Mouse (Mus musculus) limb, embryonic 15.5 days (tissue): Measurements from ENCODE around the gene Clybl. TPM values are rescaled to one million over a fixed set of nuclear protein-coding genes. Genes with fewer than 3 reads are reported as not detected.

Source experiments
- ATAC-seq: fragments of 200-750 bp; cut with Nextera tagmentation; 2 replicates; pipeline ENCODE4 v1.8.0; 2017; ENCODE audit warnings: low read depth, moderate TSS enrichment; ENCODE audit not compliant: insufficient number of reproducible peaks, low FRiP score, low TSS enrichment
- H3K27ac ChIP-seq: fragments of 300-500 bp; sonication (generic); 2 replicates; pipeline ENCODE4 v1.5.1; 2015; ENCODE audit warnings: moderate library complexity, mild to moderate bottlenecking, inconsistent platforms
- H3K27me3 ChIP-seq: fragments of 300-500 bp; sonication (generic); 2 replicates; pipeline ENCODE4 v1.6.1; 2015; ENCODE audit warnings: inconsistent platforms
- H3K36me3 ChIP-seq: fragments of 300-500 bp; sonication (generic); 2 replicates; pipeline ENCODE4 v1.6.1; 2015; ENCODE audit warnings: inconsistent platforms
- H3K4me1 ChIP-seq: fragments of 300-500 bp; sonication (generic); 2 replicates; pipeline ENCODE4 v1.6.1; 2015; ENCODE audit warnings: inconsistent platforms
- H3K4me2 ChIP-seq: fragments of 300-500 bp; sonication (generic); 2 replicates; pipeline ENCODE4 v1.6.1; 2015; ENCODE audit warnings: mild to moderate bottlenecking, inconsistent platforms
- H3K4me3 ChIP-seq: fragments of 300-500 bp; sonication (generic); 2 replicates; pipeline ENCODE4 v1.5.1; 2015; ENCODE audit warnings: mild to moderate bottlenecking, inconsistent platforms
- H3K9ac ChIP-seq: fragments of 300-500 bp; sonication (generic); 2 replicates; pipeline ENCODE4 v1.6.1; 2015; ENCODE audit warnings: inconsistent platforms
- H3K9me3 ChIP-seq: fragments of 300-500 bp; sonication (generic); 2 replicates; pipeline ENCODE4 v1.6.1; 2016; ENCODE audit warnings: inconsistent platforms
- WGBS: fragments of 180-500 bp; shearing (Covaris S2); methylation state at CpG from one replicate; pipeline ENCODE4 v1.1.7; 2015; 5-methylcytosine and 5-hydroxymethylcytosine counted together
- polyA plus RNA-seq: library from polyadenylated mRNA; unstranded; fragments of >200 nt; fragmentation: Nextera tagmentation; extraction: Ambion mirVana; gene quantifications from 2 replicates; pipeline ENCODE4 v1.2.1, GENCODE M21; 2015

Clybl gene
- polyA plus RNA-seq, 1 experiment from 2014 or later, result 19.0 TPM

DNA sequence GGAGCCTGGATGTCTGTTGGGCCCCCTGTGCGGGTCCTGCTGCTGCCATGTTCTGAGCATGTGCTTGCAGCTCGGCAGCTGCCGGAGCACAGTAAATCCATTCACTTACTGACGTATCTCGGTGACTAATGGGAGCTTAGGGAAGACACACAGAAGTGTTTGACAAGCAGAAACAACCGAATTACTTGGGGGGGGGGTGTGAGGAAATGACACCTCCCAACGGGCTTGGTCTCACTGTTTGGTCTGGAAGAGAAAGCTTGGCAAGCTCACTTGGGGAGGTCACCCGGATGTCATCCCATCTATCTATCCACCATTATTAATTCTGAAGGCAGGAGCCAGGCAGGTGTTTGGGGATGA is 245.7 kb downstream of the Clybl start:
- H3K9ac ChIP-seq, result no peak overlapping the region
- no peak overlapping the region for H3K4me3 ChIP-seq
- no peak overlapping the region for H3K27ac ChIP-seq
- H3K9me3 ChIP-seq, result no peaks in the 10 kb centered on the region
- peaks cover 5% of the 10 kb centered on the region; the same call in 1 of the 2 replicates for H3K27me3 ChIP-seq
- no peak overlapping the region for H3K4me2 ChIP-seq
- 0 out of 2 replicates have a peak, but pooled peaks cover 3% of the 10 kb centered on the region for H3K4me1 ChIP-seq
- 42% methylated on average over 8 of the region's 8 CpGs for WGBS
- no peaks in the 10 kb centered on the region for H3K36me3 ChIP-seq
- no peak for ATAC-seq

DNA sequence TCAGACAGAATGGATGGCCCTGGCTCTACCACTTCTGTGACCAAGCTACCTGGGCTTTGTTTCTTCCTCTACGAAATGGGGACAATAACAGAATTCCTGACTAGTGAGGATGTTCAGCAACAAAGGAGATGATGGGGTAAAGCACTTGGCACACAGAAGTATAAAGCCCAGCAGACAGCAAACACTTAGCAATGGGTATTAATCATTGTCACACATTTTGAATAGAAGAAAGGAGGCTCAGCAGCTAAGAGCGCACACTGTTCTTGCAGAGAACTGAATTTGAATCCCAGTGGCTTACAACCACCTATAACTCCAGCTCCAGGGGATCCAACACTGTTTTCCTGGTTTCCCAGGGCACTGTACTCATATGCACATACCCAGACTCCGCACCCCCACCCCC is 246.2 kb downstream of the Clybl start:
- Histone ChIP-seq H3K9me3 (no peaks in the 10 kb centered on the region), H3K4me3 (no peak overlapping the region), H3K4me1 (0 out of 2 replicates have a peak, but pooled peaks cover 3% of the 10 kb centered on the region), H3K36me3 (no peaks in the 10 kb centered on the region), H3K27ac (no peak overlapping the region), H3K4me2 (no peak overlapping the region), H3K9ac (no peak overlapping the region), H3K27me3 (peaks cover 5% of the 10 kb centered on the region; the same call in 1 of the 2 replicates)
- ATAC-seq, result no peak
- WGBS, result 89% methylated on average over 3 of the region's 3 CpGs

DNA sequence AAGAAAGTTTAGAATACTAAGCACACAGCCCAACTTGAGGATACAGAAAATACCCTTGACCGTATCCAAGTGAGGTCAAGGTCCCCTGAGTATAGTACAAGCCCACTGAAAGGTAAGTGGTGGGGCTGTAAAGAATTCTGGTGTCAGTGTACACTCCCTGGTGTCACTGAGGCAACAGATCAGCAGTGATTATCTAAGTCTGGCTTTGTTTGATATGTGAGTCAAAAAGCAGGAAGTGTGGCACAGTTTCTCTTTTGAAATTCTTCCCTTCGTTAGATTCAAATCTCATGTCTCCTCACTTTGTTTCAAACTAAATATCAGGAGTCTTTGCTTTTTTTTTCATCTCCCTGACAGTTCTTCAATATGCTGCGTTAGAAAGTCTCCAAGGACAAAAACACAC is 251.1 kb downstream of the Clybl start:
- Histone ChIP-seq H3K9me3 (no peaks in the 10 kb centered on the region), H3K27ac (no peak overlapping the region), H3K4me3 (no peak overlapping the region), H3K27me3 (peaks cover 9% of the 10 kb centered on the region; the same call in 1 of the 2 replicates), H3K36me3 (no peaks in the 10 kb centered on the region), H3K4me2 (no peak overlapping the region), H3K4me1 (no peaks in the 10 kb centered on the region), H3K9ac (no peak overlapping the region)
- WGBS, result 74% methylated on average over 3 of the region's 3 CpGs
- no peak for ATAC-seq

DNA sequence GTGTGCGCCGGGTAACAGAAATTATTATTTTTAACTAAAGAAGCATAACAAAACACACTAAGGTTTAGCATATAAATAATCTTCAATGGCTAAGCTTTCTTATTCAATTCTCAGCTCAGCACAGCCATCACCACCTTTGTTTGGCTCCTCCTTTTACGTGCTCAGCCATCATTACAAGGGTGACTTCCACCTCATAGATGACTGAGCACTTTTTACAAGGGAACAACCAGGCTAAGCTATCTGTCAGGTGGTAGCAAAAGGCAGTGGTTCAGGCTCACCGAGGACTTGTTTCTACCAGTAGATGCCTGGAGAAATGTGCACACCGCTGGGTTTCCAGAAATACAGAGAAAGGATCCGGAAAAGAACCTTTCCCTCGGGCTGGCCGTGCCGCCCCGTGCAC is 252.5 kb downstream of the Clybl start:
- peaks cover 9% of the 10 kb centered on the region; the same call in 1 of the 2 replicates for H3K27me3 ChIP-seq
- no peak overlapping the region for H3K9ac ChIP-seq
- H3K4me3 ChIP-seq, result no peak overlapping the region
- no peaks in the 10 kb centered on the region for H3K4me1 ChIP-seq
- H3K4me2 ChIP-seq, result no peak overlapping the region
- H3K36me3 ChIP-seq, result no peaks in the 10 kb centered on the region
- WGBS, result 79% methylated on average over 10 of the region's 10 CpGs
- H3K27ac ChIP-seq, result no peak overlapping the region
- ATAC-seq, result no peak
- no peaks in the 10 kb centered on the region for H3K9me3 ChIP-seq

DNA sequence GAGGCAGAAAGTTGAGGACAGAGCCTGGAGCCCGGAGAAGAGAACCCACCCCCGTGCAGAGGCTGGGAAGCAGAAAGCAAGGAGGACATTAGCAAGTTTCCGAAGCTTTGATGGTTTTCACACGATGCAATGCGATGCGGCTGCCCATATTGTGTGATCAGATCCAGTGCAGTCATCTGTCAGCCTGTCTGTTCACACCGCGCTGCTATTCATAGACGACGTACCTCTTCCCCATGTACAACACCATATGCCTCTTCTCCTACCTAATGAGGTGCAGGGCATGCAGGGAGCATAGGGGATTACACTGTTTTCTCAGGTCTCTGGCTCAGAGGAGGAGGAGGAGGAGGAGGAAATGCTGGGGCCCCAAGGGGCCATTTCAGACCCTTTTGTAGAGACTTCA is 255.3 kb downstream of the Clybl start:
- WGBS, result 55% methylated on average over 10 of the region's 10 CpGs
- no peak overlapping the region for H3K4me3 ChIP-seq
- no peak overlapping the region for H3K9ac ChIP-seq
- peaks cover 14% of the 10 kb centered on the region; the same call in 1 of the 2 replicates for H3K27me3 ChIP-seq
- H3K4me2 ChIP-seq, result no peak overlapping the region
- H3K4me1 ChIP-seq, result 0 out of 2 replicates have a peak, but pooled peaks cover 4% of the 10 kb centered on the region
- no peaks in the 10 kb centered on the region for H3K9me3 ChIP-seq
- no peak overlapping the region for H3K27ac ChIP-seq
- no peaks in the 10 kb centered on the region for H3K36me3 ChIP-seq
- ATAC-seq, result no peak

DNA sequence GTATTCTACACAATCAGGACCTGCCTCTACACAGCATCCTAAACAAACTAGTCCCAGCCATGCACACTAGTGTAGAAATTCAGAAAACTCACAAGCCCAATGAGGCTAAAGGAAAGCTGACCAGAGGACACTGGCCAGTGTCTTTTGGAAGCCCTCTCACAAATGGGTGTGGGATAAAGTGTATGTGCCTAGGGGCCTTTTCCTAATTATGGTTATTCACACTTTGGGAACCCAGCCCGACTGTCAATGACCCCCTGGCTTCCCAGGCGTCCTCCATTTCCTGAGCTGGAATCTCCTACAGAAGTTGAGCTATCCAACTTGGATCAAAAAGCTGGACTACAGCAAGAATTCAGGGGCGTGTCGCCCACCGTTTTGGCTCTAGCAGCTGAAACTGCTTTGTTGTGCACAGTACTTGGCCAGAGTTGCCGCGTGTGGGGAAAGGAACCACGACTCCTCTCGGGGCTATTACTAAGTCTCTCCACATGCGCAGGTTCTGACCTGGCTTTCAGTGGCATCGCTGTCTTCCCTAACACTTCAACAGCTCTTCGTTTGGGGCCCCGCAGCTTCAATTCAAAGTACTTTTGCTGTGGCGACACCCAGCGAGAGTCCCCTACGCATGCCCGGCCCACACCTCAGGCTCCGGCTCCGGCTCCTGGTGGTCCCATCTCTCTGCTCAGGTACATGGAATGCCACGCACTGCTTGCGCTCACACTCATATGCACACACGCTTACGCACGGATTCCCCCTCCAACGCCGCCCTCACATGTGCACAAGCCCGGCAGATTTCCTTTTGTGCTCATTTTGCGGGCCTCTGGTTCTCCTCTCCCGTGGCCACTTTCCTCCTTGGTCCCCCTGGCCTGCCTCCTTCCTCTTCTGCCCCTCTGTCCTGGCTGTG is 268.3 kb downstream of the Clybl start:
- Histone ChIP-seq H3K4me1 (peaks cover 24% of the 10 kb centered on the region), H3K36me3 (no peaks in the 10 kb centered on the region), H3K9ac (no peak overlapping the region), H3K27ac (no peak overlapping the region), H3K9me3 (no peaks in the 10 kb centered on the region), H3K4me2 (peak overlapping the region; percentile 78), H3K27me3 (peaks cover 91% of the 10 kb centered on the region), H3K4me3 (peak overlapping the region; percentile 41)
- 4% methylated on average over 29 of the region's 29 CpGs for WGBS
- ATAC-seq, result no peak

DNA sequence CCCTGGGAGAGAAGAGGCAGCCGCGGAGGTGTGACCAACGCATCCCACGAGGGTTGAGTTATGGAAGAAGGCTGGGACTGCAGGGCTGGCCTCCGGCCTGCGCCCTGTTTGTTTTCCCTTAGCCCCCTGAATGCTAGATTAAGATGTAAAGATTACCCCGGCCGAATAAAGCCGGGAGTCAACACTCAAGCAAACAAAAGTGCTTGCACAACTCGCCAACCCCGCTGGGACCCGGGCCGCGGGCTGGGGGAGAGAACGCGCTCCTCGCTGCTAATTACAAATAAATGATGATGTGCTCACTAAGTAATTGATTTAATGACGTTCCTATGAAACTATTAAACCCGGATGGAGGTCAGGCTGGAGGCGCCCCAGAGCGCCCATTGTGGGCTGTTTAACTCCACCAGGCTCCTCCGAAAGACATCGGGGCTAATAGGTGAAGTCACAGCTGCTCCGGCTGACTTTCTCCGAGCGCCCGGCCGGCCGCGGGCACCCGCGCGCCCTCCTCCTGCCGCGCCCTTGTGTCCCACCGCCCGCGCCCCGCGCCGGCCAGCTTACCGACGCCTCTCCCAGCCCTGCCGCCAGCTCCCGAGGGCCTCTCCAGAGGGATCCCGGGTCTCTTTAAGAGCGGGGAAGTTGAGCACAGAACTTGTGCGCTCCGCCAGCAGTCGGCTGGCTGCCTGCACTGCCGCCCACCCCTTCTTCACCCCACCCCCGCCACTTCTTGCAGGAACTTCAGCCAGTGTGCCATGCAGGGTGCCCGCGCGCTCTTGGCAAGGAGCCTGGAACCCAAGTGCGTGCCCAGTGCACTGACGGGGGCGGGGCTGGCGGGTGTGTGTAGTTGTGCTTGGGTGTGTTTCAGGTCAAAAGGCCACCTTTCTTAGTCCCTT is 269.2 kb downstream of the Clybl start, which contains the start of gene Gm5089:
Gene Gm5089 (minus strand): TSS at position 620 of the 887 bp plus-strand sequence.
- 0 out of 2 replicates have a peak, but pooled peaks have one; percentile 33 for ATAC-seq
- H3K4me1 ChIP-seq, result peaks cover 24% of the 10 kb centered on the region

DNA sequence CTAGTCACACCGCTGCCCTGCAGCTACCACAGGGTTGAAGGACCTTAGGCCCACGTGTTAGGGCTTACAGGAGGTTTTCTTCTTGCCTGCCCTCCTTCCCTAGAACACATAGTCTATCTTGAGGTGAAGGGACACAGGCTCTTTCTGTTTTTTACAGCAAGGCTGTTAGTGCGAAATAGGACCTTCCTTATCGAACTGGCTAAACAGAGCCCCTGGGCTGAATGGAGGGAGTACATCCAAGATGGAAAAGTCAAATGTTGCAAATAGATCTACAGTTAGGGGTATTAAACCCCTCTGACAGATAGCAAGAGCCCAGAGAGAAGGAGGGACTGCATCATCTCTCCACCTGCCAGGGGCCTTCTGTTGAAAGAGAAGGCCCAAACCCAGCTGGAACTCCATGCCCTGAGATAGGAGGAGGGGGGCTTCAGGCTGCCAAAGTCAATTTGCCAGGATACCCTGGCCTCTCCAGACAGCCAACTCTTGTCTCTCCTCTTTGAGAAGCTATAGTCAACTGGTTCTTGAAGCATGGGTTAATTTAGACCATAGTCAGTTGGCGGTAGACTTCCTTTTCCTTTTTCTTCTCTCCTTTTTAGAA is 270.1 kb downstream of the Clybl start:
- Histone ChIP-seq H3K27me3 (peaks cover 88% of the 10 kb centered on the region), H3K4me2 (no peak overlapping the region; the same call in 1 of the 2 replicates), H3K4me3 (no peak overlapping the region), H3K27ac (no peak overlapping the region), H3K9ac (no peak overlapping the region), H3K9me3 (no peaks in the 10 kb centered on the region), H3K4me1 (peaks cover 24% of the 10 kb centered on the region), H3K36me3 (no peaks in the 10 kb centered on the region)
- ATAC-seq, result no peak
- 59% methylated on average over 5 of the region's 5 CpGs for WGBS

More for the DNA sequence above, 269.2 kb downstream of the Clybl start, which contains the start of gene Gm5089:
- Histone ChIP-seq H3K27ac (no peak within 1 kb of the TSS), H3K4me3 (peak within 1 kb of the TSS; percentile 41), H3K9me3 (no peaks in the 10 kb centered on the region), H3K9ac (peak within 1 kb of the TSS; percentile 35), H3K27me3 (peaks cover 92% of the 10 kb centered on the region), H3K36me3 (no peaks in the 10 kb centered on the region), H3K4me2 (peak within 1 kb of the TSS; percentile 78)
- WGBS, result 1% methylated on average over 54 of the region's 59 CpGs

Other genes with a start within 250 kb of the Clybl start
- gene Gpr183, start 216.5 kb upstream of the Clybl start, polyA plus RNA-seq, result 3.9 and 5.0 TPM in 2 replicates
- not detected in 2 replicates for gene Timm8a2, start 147.0 kb upstream of the Clybl start, polyA plus RNA-seq
- gene Tm9sf2, start 74.7 kb upstream of the Clybl start, polyA plus RNA-seq, result 169 and 173 TPM in 2 replicates